Mouse (Mus musculus): Measurements from ENCODE around the gene Wwp2. TPM values are rescaled to one million over a fixed set of nuclear protein-coding genes. Genes with fewer than 3 reads are reported as not detected.

Gene Wwp2
- polyA plus RNA-seq, 1 experiment from 2014 or later, result 69.5 TPM

DNA sequence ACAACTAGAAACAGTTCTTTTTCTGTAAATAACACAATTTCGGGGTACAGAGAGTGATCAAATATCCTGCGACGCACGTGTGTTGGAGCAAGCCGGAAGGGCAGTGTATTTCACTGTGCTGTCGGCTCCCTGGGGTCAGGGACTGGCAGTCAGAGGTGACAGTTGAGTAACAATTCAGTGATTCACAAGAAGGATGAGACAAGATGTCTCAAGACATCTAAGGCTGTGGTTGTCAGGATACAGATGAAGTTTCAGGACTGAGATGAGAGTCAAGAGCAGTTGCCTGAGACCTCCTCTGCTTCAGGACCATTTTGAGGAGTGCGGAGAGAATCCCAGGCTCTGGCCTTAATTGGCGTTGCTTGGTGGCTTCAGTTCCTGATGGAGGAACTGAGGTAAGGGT lies 66.2 kb downstream of the Wwp2 start:
- DNase-seq (ENCODE audit: low spot score) (no peak), ATAC-seq (ENCODE audit: low FRiP score) (no peak)
- H3K4me3 ChIP-seq (ENCODE audit: low read depth, low read length), result no peak overlapping the region
- H3K27ac ChIP-seq (ENCODE audit: low read depth, low read length), result no peak overlapping the region
- no peaks in the 10 kb centered on the region; the same call in 1 of the 2 replicates for H3K4me1 ChIP-seq (replicated peaks; ENCODE audit: control insufficient read depth, insufficient read depth, low read length)
- H3K27me3 ChIP-seq (ENCODE audit: control insufficient read depth, insufficient read depth, low read length), result no peaks in the 10 kb centered on the region
- WGBS, result 80% methylated on average over 8 of the region's 8 CpGs
- no peak overlapping the region for H3K9ac ChIP-seq (ENCODE audit: low read depth, low read length)
- H3K4me2 ChIP-seq (replicated peaks; ENCODE audit: low read depth, low read length), result no peak overlapping the region
- no peaks in the 10 kb centered on the region for H3K36me3 ChIP-seq (ENCODE audit: control insufficient read depth, insufficient read depth, low read length)
- no peaks in the 10 kb centered on the region for H3K9me3 ChIP-seq (ENCODE audit: control insufficient read depth, low read length)

DNA sequence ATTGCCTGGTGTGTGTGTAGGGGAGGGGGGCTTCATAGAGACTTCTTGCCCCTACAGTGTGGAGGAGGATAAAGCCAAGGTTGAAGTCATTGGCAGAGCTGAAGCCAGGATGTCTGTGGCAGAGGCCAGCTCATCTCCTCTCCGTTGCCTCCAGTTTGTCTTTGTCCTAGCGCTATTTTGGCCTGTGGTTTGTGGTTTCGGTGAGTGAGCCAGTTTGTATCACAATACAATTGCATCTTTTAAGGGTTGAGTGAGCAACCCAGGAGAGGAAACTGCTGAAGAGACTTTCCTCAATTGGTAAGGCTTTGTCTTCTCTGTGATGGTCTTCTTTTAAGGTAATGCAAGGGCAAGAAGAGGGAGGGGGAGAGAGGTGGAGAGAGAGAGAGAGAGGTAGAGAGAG lies 66.8 kb downstream of the Wwp2 start:
- H3K9me3 ChIP-seq (ENCODE audit: control insufficient read depth, low read length), result no peaks in the 10 kb centered on the region
- 44% methylated on average over 3 of the region's 3 CpGs for WGBS
- DNase-seq (ENCODE audit: low spot score), result no peak

DNA sequence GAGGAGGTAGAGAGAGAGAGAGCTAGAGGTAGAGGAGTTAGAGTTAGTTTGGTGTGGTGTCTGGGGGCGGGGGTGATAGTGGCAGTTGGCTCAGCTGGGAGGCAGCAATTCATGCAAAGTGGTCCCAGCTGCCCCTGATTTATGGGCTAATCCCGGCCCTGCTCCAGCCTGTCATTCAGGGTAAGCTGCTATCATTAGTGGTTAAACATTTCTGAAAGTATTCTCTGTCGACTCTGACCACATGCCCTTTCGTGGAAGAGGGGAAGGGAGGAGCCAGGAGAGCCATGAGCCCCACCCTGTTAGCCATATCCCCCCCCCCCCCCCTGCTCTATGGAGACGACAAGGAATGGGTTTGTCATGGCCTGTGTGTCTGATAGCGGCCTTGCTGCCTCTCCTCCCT lies 67.2 kb downstream of the Wwp2 start:
- no peak overlapping the region for H3K4me3 ChIP-seq (ENCODE audit: low read depth, low read length)
- 25% methylated on average over 5 of the region's 6 CpGs for WGBS
- H3K4me2 ChIP-seq (replicated peaks; ENCODE audit: low read depth, low read length), result no peak overlapping the region
- no peaks in the 10 kb centered on the region for H3K27me3 ChIP-seq (ENCODE audit: control insufficient read depth, insufficient read depth, low read length)
- H3K27ac ChIP-seq (ENCODE audit: low read depth, low read length), result peak overlapping the region; percentile 67; the same call in 1 of the 2 replicates
- DNase-seq (ENCODE audit: low spot score) (peak; percentile 44), ATAC-seq (ENCODE audit: low FRiP score) (peak; percentile 84)
- no peaks in the 10 kb centered on the region; the same call in 1 of the 2 replicates for H3K4me1 ChIP-seq (replicated peaks; ENCODE audit: control insufficient read depth, insufficient read depth, low read length)
- no peaks in the 10 kb centered on the region for H3K9me3 ChIP-seq (ENCODE audit: control insufficient read depth, low read length)
- H3K36me3 ChIP-seq (ENCODE audit: control insufficient read depth, insufficient read depth, low read length), result no peaks in the 10 kb centered on the region
- H3K9ac ChIP-seq (ENCODE audit: low read depth, low read length), result no peak overlapping the region

More for the DNA sequence above, 66.8 kb downstream of the Wwp2 start:
- no peak for ATAC-seq (ENCODE audit: low FRiP score)
- Histone ChIP-seq H3K27me3 (ENCODE audit: control insufficient read depth, insufficient read depth, low read length) (no peaks in the 10 kb centered on the region), H3K4me2 (replicated peaks; ENCODE audit: low read depth, low read length) (no peak overlapping the region), H3K4me3 (ENCODE audit: low read depth, low read length) (no peak overlapping the region), H3K27ac (ENCODE audit: low read depth, low read length) (peak overlapping the region; percentile 12; the same call in 1 of the 2 replicates), H3K4me1 (replicated peaks; ENCODE audit: control insufficient read depth, insufficient read depth, low read length) (no peaks in the 10 kb centered on the region; the same call in 1 of the 2 replicates), H3K9ac (ENCODE audit: low read depth, low read length) (no peak overlapping the region), H3K36me3 (ENCODE audit: control insufficient read depth, insufficient read depth, low read length) (no peaks in the 10 kb centered on the region)

DNA sequence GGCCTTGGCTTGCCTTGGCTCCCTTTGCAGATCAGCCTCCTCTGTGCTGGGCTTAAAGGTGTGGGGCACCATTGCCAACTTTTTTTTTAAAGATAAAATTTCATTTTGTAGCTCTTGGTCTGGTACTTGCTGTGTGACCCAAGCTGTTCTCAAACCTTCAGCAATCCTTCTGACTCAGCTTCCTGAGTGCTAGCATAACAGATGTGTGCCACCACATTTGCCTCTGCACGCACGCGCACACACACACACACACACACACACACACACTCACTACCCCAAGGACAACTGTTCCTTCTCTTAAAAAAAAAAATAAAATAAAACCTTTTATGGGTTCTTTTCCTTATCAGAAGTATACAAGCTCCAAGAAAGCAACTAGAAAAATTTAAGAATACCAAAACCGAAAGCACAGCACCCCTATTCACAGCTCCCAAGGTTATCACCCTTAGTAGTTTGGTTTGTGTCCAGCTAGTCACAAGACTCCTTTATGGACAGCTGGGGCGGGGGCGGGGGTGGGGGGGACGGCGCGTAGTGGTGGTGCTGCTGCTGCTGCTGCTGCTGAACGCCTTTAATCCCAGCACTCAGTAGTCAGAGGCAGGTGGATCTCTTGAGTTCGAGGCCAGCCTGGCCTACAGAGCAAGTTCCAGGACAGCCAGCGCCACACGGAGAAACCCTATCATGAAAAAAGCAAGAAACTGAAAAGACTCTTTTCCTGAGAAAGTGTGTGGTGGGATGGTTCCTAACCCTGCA lies 68.2 kb downstream of the Wwp2 start:
- H3K9me3 ChIP-seq (ENCODE audit: control insufficient read depth, low read length), result no peaks in the 10 kb centered on the region
- H3K27me3 ChIP-seq (ENCODE audit: control insufficient read depth, insufficient read depth, low read length), result no peaks in the 10 kb centered on the region
- H3K36me3 ChIP-seq (ENCODE audit: control insufficient read depth, insufficient read depth, low read length), result no peaks in the 10 kb centered on the region
- H3K9ac ChIP-seq (ENCODE audit: low read depth, low read length), result no peak overlapping the region
- no peaks in the 10 kb centered on the region; the same call in 1 of the 2 replicates for H3K4me1 ChIP-seq (replicated peaks; ENCODE audit: control insufficient read depth, insufficient read depth, low read length)
- ATAC-seq (ENCODE audit: low FRiP score) (no peak), DNase-seq (ENCODE audit: low spot score) (no peak)
- H3K27ac ChIP-seq (ENCODE audit: low read depth, low read length), result no peak overlapping the region
- 80% methylated on average over 13 of the region's 13 CpGs for WGBS
- H3K4me2 ChIP-seq (replicated peaks; ENCODE audit: low read depth, low read length), result no peak overlapping the region
- no peak overlapping the region for H3K4me3 ChIP-seq (ENCODE audit: low read depth, low read length)

DNA sequence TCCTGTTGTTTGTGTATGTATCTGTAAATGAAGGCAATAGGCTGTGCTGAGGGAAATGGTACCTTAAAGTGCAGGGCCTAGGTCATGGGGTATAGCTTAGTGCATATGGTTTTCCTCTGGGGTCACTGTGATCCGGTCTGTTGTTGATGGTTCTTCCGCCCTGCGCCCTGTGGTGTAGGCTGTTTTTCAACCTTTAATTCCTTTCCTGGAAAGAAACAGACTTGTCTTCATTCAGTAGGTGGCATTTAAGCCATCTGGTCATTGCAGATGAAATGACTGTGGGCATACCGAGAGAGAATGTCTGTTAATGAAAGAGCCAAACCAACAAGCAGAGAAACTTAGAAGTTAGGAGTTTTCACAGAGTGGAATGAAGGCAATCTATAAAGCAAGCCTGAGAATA lies 69.1 kb downstream of the Wwp2 start:
- Histone ChIP-seq H3K27ac (ENCODE audit: low read depth, low read length) (no peak overlapping the region), H3K27me3 (ENCODE audit: control insufficient read depth, insufficient read depth, low read length) (no peaks in the 10 kb centered on the region), H3K4me2 (replicated peaks; ENCODE audit: low read depth, low read length) (no peak overlapping the region), H3K4me1 (replicated peaks; ENCODE audit: control insufficient read depth, insufficient read depth, low read length) (no peaks in the 10 kb centered on the region; the same call in 1 of the 2 replicates), H3K4me3 (ENCODE audit: low read depth, low read length) (no peak overlapping the region), H3K36me3 (ENCODE audit: control insufficient read depth, insufficient read depth, low read length) (no peaks in the 10 kb centered on the region), H3K9ac (ENCODE audit: low read depth, low read length) (no peak overlapping the region), H3K9me3 (ENCODE audit: control insufficient read depth, low read length) (no peaks in the 10 kb centered on the region)
- no peak for DNase-seq (ENCODE audit: low spot score)
- WGBS, result 74% methylated on average over 4 of the region's 4 CpGs
- no peak for ATAC-seq (ENCODE audit: low FRiP score)

DNA sequence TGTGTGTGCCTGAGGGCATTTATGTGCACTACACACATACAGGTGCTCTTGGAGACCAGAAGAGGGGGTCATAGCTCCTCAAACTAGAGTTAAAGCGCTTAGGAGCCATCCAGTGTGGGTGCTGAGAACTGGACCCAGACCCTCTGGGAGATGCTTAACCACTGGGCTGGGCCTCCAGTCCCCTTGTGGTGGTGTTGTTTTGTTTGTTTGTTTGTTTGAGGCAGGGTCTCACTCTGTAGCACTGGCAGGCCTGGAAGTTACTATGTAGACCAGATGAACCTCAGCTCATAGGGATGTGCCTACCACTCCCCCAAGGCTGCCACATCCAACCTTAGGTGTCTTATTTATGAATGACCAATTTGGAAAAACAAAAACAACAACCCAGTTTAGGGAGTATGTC lies 70.9 kb downstream of the Wwp2 start:
- H3K27me3 ChIP-seq (ENCODE audit: control insufficient read depth, insufficient read depth, low read length), result no peaks in the 10 kb centered on the region
- no peak overlapping the region for H3K27ac ChIP-seq (ENCODE audit: low read depth, low read length)
- H3K4me2 ChIP-seq (replicated peaks; ENCODE audit: low read depth, low read length), result no peak overlapping the region
- no peak overlapping the region for H3K9ac ChIP-seq (ENCODE audit: low read depth, low read length)
- H3K4me3 ChIP-seq (ENCODE audit: low read depth, low read length), result no peak overlapping the region
- no peak for ATAC-seq (ENCODE audit: low FRiP score)
- no peak for DNase-seq (ENCODE audit: low spot score)
- no peaks in the 10 kb centered on the region; the same call in 1 of the 2 replicates for H3K4me1 ChIP-seq (replicated peaks; ENCODE audit: control insufficient read depth, insufficient read depth, low read length)
- H3K9me3 ChIP-seq (ENCODE audit: control insufficient read depth, low read length), result no peaks in the 10 kb centered on the region
- H3K36me3 ChIP-seq (ENCODE audit: control insufficient read depth, insufficient read depth, low read length), result no peaks in the 10 kb centered on the region
- 100% methylated on average over 1 of the region's 1 CpGs for WGBS

DNA sequence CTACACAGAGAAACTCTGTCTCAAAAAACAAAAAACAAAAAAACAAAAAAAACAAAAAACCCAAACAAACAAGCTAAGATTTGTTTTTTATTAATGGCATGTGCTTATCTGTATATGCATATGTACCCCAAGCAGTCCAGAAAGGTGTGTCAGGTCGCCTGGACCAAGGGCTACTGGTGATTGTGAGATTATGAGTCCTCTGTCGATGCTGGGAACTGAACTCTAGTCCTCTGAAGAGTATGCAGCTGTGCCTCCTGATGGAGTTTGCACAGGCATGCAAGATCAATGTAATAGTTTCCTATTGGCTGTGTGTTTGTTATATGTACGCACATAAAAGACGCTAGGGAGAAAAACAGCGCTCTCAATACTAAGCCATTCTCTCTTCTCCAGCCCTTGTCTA lies 74.0 kb downstream of the Wwp2 start:
- ATAC-seq (ENCODE audit: low FRiP score), result no peak

DNA sequence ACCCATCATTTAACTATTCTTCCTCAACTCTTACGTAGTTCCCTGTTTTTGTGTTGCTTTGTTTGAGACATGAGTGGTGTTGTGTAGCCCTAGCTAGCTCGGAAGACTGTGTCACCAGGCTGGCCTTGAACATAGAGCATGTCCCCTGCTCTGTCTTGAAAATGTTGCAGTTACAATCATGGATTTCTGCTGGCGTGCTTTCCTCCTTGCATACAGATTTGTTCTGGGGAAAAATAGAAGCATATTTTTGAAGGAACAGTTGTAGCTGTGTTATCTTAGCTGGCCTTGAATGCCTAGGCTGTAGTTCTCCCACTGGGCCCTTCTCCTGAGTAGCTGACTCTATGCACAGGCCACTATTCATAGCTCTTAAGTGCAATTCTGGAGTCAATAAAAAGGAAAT lies 74.6 kb downstream of the Wwp2 start:
- Histone ChIP-seq H3K36me3 (ENCODE audit: control insufficient read depth, insufficient read depth, low read length) (no peaks in the 10 kb centered on the region), H3K4me1 (replicated peaks; ENCODE audit: control insufficient read depth, insufficient read depth, low read length) (no peaks in the 10 kb centered on the region), H3K4me3 (ENCODE audit: low read depth, low read length) (no peak overlapping the region), H3K27ac (ENCODE audit: low read depth, low read length) (no peak overlapping the region), H3K9me3 (ENCODE audit: control insufficient read depth, low read length) (no peaks in the 10 kb centered on the region), H3K9ac (ENCODE audit: low read depth, low read length) (no peak overlapping the region), H3K4me2 (replicated peaks; ENCODE audit: low read depth, low read length) (no peak overlapping the region), H3K27me3 (ENCODE audit: control insufficient read depth, insufficient read depth, low read length) (no peaks in the 10 kb centered on the region)
- WGBS, result 91% methylated on average over 3 of the region's 3 CpGs
- DNase-seq (ENCODE audit: low spot score), result no peak
- no peak for ATAC-seq (ENCODE audit: low FRiP score)

More for the DNA sequence above, 74.0 kb downstream of the Wwp2 start:
- no peak for DNase-seq (ENCODE audit: low spot score)
- H3K4me1 ChIP-seq (replicated peaks; ENCODE audit: control insufficient read depth, insufficient read depth, low read length), result no peaks in the 10 kb centered on the region
- no peaks in the 10 kb centered on the region for H3K27me3 ChIP-seq (ENCODE audit: control insufficient read depth, insufficient read depth, low read length)
- H3K36me3 ChIP-seq (ENCODE audit: control insufficient read depth, insufficient read depth, low read length), result no peaks in the 10 kb centered on the region
- H3K9ac ChIP-seq (ENCODE audit: low read depth, low read length), result no peak overlapping the region
- no peak overlapping the region for H3K4me2 ChIP-seq (replicated peaks; ENCODE audit: low read depth, low read length)
- no peak overlapping the region for H3K4me3 ChIP-seq (ENCODE audit: low read depth, low read length)
- no peak overlapping the region for H3K27ac ChIP-seq (ENCODE audit: low read depth, low read length)
- WGBS, result 94% methylated on average over 5 of the region's 5 CpGs
- H3K9me3 ChIP-seq (ENCODE audit: control insufficient read depth, low read length), result no peaks in the 10 kb centered on the region

DNA sequence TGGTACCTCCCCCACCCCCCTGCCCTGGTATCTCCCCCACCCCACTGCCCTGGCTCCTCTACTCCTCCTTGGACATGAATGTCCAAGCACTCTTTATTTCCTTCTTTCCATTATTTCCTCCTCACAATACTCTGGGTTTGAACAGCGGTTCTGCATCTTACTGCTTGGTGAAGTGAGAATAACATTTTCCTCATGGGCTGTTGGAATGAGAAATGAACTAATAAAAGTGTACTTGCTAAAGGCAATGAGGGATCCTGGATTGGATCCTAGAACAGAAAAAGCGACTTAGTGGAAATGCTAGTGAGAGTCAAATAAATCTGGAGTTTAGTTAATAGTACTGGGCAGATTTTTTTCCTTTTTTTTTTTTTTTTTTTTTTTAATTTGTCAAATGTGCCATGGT lies 77.1 kb downstream of the Wwp2 start:
- H3K27me3 ChIP-seq (ENCODE audit: control insufficient read depth, insufficient read depth, low read length), result no peaks in the 10 kb centered on the region
- H3K27ac ChIP-seq (ENCODE audit: low read depth, low read length), result no peak overlapping the region
- ATAC-seq (ENCODE audit: low FRiP score) (no peak), DNase-seq (ENCODE audit: low spot score) (no peak)
- 94% methylated on average over 2 of the region's 2 CpGs for WGBS
- no peaks in the 10 kb centered on the region for H3K36me3 ChIP-seq (ENCODE audit: control insufficient read depth, insufficient read depth, low read length)
- H3K9me3 ChIP-seq (ENCODE audit: control insufficient read depth, low read length), result no peaks in the 10 kb centered on the region
- no peak overlapping the region for H3K9ac ChIP-seq (ENCODE audit: low read depth, low read length)
- H3K4me1 ChIP-seq (replicated peaks; ENCODE audit: control insufficient read depth, insufficient read depth, low read length), result no peaks in the 10 kb centered on the region
- H3K4me2 ChIP-seq (replicated peaks; ENCODE audit: low read depth, low read length), result no peak overlapping the region
- H3K4me3 ChIP-seq (ENCODE audit: low read depth, low read length), result no peak overlapping the region
